Mouse (Mus musculus): ENCODE measurements around the gene Bdh1. TPM values are rescaled to one million over a fixed set of nuclear protein-coding genes. Genes with fewer than 3 reads are reported as not detected.

The Bdh1 gene
- total RNA-seq, 2 experiments from 2014 or later: 4.8 to 15.3 TPM

DNA sequence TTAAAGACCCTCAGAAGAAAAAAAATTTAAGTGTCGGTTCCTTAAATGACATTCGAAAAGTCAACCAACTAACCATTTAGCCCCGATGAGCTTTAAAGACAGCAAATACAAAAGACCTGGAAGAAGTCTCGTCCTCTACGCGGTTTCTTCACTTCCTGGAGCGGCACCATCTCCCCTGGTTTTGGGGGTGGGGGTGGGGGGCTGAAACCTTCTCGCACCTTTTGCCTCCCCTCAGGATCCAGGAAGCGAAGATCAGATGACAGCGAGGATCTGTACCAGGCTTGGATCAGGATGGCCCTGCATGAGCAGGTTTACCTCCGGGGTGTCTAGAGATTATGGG, 6.2 kb downstream of the Bdh1 start:
- no peak for DNase-seq

DNA sequence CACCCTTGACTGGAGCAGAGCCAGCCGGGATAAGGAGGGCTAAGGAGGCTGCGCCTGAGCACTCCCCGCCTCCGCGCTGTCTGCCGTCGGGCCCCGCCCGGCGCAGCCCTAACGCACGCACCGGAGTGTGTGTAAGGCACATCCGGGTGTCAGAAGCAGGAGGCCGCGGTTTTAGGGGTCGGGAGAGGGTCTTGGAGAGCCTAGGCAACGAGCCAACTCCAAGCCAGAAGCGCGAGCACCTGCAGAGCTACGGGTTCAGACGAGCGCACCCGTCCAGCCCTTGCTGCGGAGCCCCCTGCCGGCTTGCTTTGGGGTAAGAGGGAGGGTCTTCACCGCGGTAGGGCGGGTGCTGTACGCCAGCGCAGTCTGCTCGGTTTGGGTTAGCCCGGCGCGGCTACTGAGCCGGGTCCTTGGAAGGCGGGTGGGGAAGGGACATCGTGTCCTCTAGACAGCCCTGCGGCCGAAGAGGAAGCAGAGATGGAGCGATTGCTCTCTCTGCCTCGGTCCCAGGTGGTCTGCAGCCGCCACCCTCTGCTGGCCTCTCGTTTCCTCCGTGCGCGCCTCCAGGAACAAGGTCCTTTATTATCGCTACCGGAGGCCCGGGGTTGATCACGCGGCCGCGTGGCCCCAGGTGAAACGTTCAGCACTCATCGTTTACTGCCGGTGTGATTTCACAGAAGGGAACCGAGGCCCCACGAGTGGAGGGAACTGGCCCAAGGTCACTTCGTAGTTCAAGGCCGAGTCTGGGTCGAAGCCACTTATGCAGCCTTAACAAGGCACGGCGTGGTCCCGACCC, 6.8 kb downstream of the Bdh1 start:
- DNase-seq: peak; percentile 44 to 49

- DNase-seq: peak; percentile 93 to 94
Observed at GRCm38 (mm10) chr16:31429471-31430155, 7.5 kb downstream of the Bdh1 start.

GRCm38 (mm10) chr16:31433466-31434110, 11.5 kb downstream of the Bdh1 start:
- DNase-seq: no peak

- DNase-seq: no peak
Observed at GRCm38 (mm10) chr16:31435146-31435545, 13.1 kb downstream of the Bdh1 start.

- DNase-seq: peak in 1 of 2 experiments; percentile 33
Observed at GRCm38 (mm10) chr16:31436085-31436484, 14.0 kb downstream of the Bdh1 start.

- DNase-seq: no peak
Observed at GRCm38 (mm10) chr16:31437358-31437757, 15.3 kb downstream of the Bdh1 start.

DNA sequence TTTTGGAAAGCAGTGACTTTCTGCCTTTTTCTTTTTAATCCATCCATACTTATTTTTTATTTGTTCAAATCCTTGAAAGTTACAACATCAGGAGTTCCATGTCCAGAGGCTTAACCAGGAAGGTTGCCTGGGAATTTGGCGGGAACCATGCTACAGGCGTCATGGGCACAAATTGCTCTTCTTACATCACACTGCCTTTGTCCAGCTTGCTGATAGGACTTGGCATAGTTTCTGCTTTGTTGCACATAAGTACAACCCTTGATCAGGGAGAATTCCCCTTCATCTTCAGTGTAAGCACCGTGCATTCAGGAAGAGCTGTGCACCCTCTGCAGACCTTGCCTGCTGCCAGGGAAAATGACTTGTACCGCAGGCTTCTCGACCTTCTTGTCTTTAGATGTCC, 17.4 kb downstream of the Bdh1 start:
- no peak for DNase-seq

GRCm38 (mm10) chr16:31440046-31440445, 18.0 kb downstream of the Bdh1 start:
- DNase-seq: no peak

GRCm38 (mm10) chr16:31444521-31444920, 22.4 kb downstream of the Bdh1 start:
- DNase-seq: no peak

GRCm38 (mm10) chr16:31446067-31446853, 24.2 kb downstream of the Bdh1 start:
- DNase-seq: no peak

GRCm38 (mm10) chr16:31449973-31450372, 27.9 kb downstream of the Bdh1 start:
- no peak for DNase-seq

- DNase-seq: no peak
Observed at GRCm38 (mm10) chr16:31451235-31451634, 29.2 kb downstream of the Bdh1 start.

- DNase-seq: no peak
Observed at GRCm38 (mm10) chr16:31452467-31452866, 30.4 kb downstream of the Bdh1 start.

GRCm38 (mm10) chr16:31454013-31454412, 31.9 kb downstream of the Bdh1 start:
- DNase-seq: peak; percentile 74 to 77

GRCm38 (mm10) chr16:31455276-31456045, 33.4 kb downstream of the Bdh1 start:
- peak; percentile 46 to 53 for DNase-seq

DNA sequence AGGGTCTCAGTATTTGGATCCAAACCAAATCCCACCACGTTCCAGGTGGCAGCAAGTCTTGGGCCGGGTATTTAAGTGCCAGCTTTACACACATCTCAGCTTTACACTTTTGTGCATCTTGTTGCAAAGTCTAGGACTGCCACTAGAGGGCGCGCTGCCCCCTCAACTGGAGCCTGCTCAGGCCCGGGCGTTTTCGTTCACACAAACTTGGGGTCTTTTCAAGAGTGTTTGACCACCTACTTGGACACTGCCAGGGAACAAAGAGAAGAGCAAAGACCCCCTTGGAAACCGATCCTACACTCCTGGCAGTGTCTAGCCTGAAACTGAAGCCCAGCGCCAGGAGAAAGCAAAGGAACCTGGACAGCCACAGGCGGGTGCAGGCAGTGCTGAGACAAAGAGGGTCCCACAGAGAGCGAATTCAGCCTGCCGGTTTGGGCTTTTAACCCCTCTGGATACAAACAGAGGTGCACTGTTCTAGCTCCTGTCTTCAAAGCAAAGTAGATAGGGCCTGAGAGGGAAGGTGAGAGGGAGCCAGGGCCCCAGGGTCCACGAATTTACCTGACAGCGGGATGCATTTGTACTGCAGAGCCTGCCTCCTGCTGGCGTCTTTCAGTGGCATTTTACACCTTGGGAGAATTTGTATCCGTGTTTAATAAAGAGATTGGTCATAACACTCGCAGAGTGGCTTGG, 36.3 kb downstream of the Bdh1 start:
- peak; percentile 83 to 85 for DNase-seq

- DNase-seq: no peak
Observed at GRCm38 (mm10) chr16:31459968-31460461, 37.9 kb downstream of the Bdh1 start.

GRCm38 (mm10) chr16:31460506-31460905, 38.4 kb downstream of the Bdh1 start:
- DNase-seq: no peak

DNA sequence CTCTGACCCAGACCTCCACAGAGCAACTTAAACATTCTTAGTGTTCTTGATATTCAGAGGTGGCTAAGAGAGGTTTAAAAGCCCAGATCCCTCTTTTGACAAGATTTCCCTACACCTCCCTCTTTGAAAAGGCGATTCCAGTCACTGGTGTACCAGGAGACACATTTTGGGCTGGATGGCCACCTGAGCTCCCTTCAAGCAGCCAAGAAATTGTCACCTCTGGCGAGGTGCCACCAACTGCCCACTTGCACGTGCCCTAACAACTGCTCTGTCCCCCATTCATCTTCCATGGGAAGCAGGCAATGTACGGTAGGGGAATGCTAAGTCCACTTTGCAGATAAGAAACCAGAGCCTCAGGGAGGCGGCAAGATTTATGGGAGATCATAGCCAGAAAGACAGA, 39.0 kb downstream of the Bdh1 start:
- DNase-seq: no peak

Data from adrenal gland, postnatal 36 days (tissue).